Mouse (Mus musculus) ES-Bruce4 (cell line): Measurements from ENCODE around the gene Cdc42se1.

ENCODE experiments used
- CTCF ChIP-seq: IDR thresholded peaks from one replicate; pipeline ENCODE4 v1.8.1; 2011; ENCODE audit warnings: low read depth, low read length
- EP300 ChIP-seq: IDR thresholded peaks from 2 replicates; pipeline ENCODE4 v1.6.1; 2011; ENCODE audit warnings: low read depth, low read length; ENCODE audit not compliant: insufficient read depth
- POLR2A ChIP-seq: IDR thresholded peaks from one replicate; pipeline ENCODE4 v1.8.1; 2011; ENCODE audit warnings: low read length; ENCODE audit not compliant: insufficient read depth

- TF ChIP-seq POLR2A (no peak), EP300 (no peak), CTCF (no peak)
Measured at GRCm38 (mm10) chr3:95200132-95200531, 28.4 kb upstream of the Cdc42se1 start.
